Mouse (Mus musculus): Measurements from ENCODE around the gene Fcgr3. TPM values are rescaled to one million over a fixed set of nuclear protein-coding genes. Genes with fewer than 3 reads are reported as not detected.
A peak's percentile ranks its signal among the peaks of the same experiment; 100 is the strongest.

Gene Fcgr3
- polyA plus RNA-seq, 2 experiments: 14.6 to 24.6 TPM

DNA sequence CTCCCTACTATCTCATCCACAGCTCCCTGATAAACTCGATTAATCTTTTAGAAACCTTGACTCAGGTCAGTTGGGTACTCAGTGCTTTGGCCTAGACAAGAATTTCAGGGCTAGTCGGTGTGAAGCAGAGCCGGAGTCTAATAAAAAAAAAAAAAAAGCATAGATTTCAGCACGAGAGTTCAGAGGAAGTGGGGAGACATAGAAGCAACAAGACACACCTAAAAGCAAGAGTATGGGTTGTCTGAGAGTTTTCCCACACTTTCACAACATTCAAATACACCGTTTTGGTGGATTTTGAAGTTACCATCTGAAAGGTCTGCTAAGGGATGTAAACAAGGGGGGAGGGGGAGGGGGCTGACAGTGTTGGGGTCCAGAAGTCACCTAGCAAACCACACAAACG is 59.7 kb downstream of the Fcgr3 start:
- H3K27me3 ChIP-seq (ENCODE audit: control insufficient read depth, insufficient read depth, low read length): no peaks in the 10 kb centered on the region
- DNase-seq (ENCODE audit: low read depth in 3 of 3, low spot score in 3 of 3): no peak

More for the DNA sequence above, 59.7 kb downstream of the Fcgr3 start:
- H3K27ac ChIP-seq: no peak overlapping the region
- H3K9me3 ChIP-seq (ENCODE audit: control insufficient read depth, low read length): no peaks in the 10 kb centered on the region; the same call in 1 of the 2 replicates
- ATAC-seq (ENCODE audit: insufficient read depth): no peak
- WGBS (ENCODE audit: insufficient replicate concordance): 44% methylated on average over 6 of the region's 6 CpGs
- H3K4me1 ChIP-seq (replicated peaks; ENCODE audit: control insufficient read depth in 2 of 2, insufficient read depth in 2 of 2, low read length in 1 of 2): no peaks in the 10 kb centered on the region
- H3K36me3 ChIP-seq (replicated peaks; ENCODE audit: control insufficient read depth, insufficient read depth, low read depth): no peaks in the 10 kb centered on the region
- no peak for TF ChIP-seq EP300 (IDR thresholded peaks at IDR 0.05; ENCODE audit: low read depth)
- TF ChIP-seq CTCF (IDR thresholded peaks at IDR 0.05; ENCODE audit: low read depth): no peak
- no peak overlapping the region for H3K9ac ChIP-seq (replicated peaks)
- H3K4me2 ChIP-seq (ENCODE audit: low read depth): no peak overlapping the region
- H3K4me3 ChIP-seq (ENCODE audit: insufficient read depth in 1 of 2, low read depth in 2 of 2, low read length in 2 of 2): no peak overlapping the region

Small RNAs within 50 kb of the gene (microRNA-seq; reads per million reads assigned to microRNA genes)
- not detected for gene Gm27552
- not detected for gene Gm27844
- gene Mir6546: 18.2 reads per million, percentile 27 among the genes with 10 or more reads in this experiment

Other genes with a start within 250 kb of the Fcgr3 start
- 3.7 and 4.8 TPM in 2 replicates for gene Atf6, start 197.2 kb downstream of the Fcgr3 start, polyA plus RNA-seq (2012; rRNA removed)
- 6.6 and 8.2 TPM in 2 replicates for gene Atf6, start 197.2 kb downstream of the Fcgr3 start, polyA plus RNA-seq (2014; fragmentation: Nextera tagmentation; extraction: Ambion mirVana)
- gene Gm26620, start 179.9 kb downstream of the Fcgr3 start, polyA plus RNA-seq (2012; rRNA removed): 0.26 and 0.54 TPM in 2 replicates
- 0.38 and 0.47 TPM in 2 replicates for gene Gm26620, start 179.9 kb downstream of the Fcgr3 start, polyA plus RNA-seq (2014; fragmentation: Nextera tagmentation; extraction: Ambion mirVana)
- gene Dusp12, start 179.4 kb downstream of the Fcgr3 start, polyA plus RNA-seq (2012; rRNA removed): 9.5 and 13.6 TPM in 2 replicates
- gene Dusp12, start 179.4 kb downstream of the Fcgr3 start, polyA plus RNA-seq (2014; fragmentation: Nextera tagmentation; extraction: Ambion mirVana): 19.1 and 20.4 TPM in 2 replicates
- gene Fcrlb, start 152.0 kb downstream of the Fcgr3 start, polyA plus RNA-seq (2012; rRNA removed): 0.03 and 0.05 TPM in 2 replicates
- gene Fcrlb, start 152.0 kb downstream of the Fcgr3 start, polyA plus RNA-seq (2014; fragmentation: Nextera tagmentation; extraction: Ambion mirVana): not detected in 2 replicates
- gene Fcrla, start 137.4 kb downstream of the Fcgr3 start, polyA plus RNA-seq (2012; rRNA removed): 0.35 and 0.51 TPM in 2 replicates
- 0.37 and 0.56 TPM in 2 replicates for gene Fcrla, start 137.4 kb downstream of the Fcgr3 start, polyA plus RNA-seq (2014; fragmentation: Nextera tagmentation; extraction: Ambion mirVana)
- gene Fcgr2b, start 88.4 kb downstream of the Fcgr3 start, polyA plus RNA-seq (2012; rRNA removed): 2.2 and 3.3 TPM in 2 replicates
- gene Fcgr2b, start 88.4 kb downstream of the Fcgr3 start, polyA plus RNA-seq (2014; fragmentation: Nextera tagmentation; extraction: Ambion mirVana): 2.4 and 3.4 TPM in 2 replicates
- 1.9 and 2.6 TPM in 2 replicates for gene Fcgr4, start 46.0 kb downstream of the Fcgr3 start, polyA plus RNA-seq (2012; rRNA removed)
- 1.7 and 2.0 TPM in 2 replicates for gene Fcgr4, start 46.0 kb downstream of the Fcgr3 start, polyA plus RNA-seq (2014; fragmentation: Nextera tagmentation; extraction: Ambion mirVana)
- 1.8 and 2.2 TPM in 2 replicates for gene Cfap126, start 49.0 kb upstream of the Fcgr3 start, polyA plus RNA-seq (2012; rRNA removed)
- gene Cfap126, start 49.0 kb upstream of the Fcgr3 start, polyA plus RNA-seq (2014; fragmentation: Nextera tagmentation; extraction: Ambion mirVana): 1.9 and 2.6 TPM in 2 replicates
- gene Sdhc, start 85.7 kb upstream of the Fcgr3 start, polyA plus RNA-seq (2012; rRNA removed): 103 and 111 TPM in 2 replicates
- 147 and 165 TPM in 2 replicates for gene Sdhc, start 85.7 kb upstream of the Fcgr3 start, polyA plus RNA-seq (2014; fragmentation: Nextera tagmentation; extraction: Ambion mirVana)
- gene Mpz, start 85.8 kb upstream of the Fcgr3 start, polyA plus RNA-seq (2012; rRNA removed): 0.04 and 0.25 TPM in 2 replicates
- gene Mpz, start 85.8 kb upstream of the Fcgr3 start, polyA plus RNA-seq (2014; fragmentation: Nextera tagmentation; extraction: Ambion mirVana): 0.14 TPM in 1 of 2 replicates, not detected in the other
- 0.94 and 1.0 TPM in 2 replicates for gene Pcp4l1, start 131.3 kb upstream of the Fcgr3 start, polyA plus RNA-seq (2012; rRNA removed)
- gene Pcp4l1, start 131.3 kb upstream of the Fcgr3 start, polyA plus RNA-seq (2014; fragmentation: Nextera tagmentation; extraction: Ambion mirVana): 1.2 and 1.3 TPM in 2 replicates
- gene Nr1i3, start 149.0 kb upstream of the Fcgr3 start, polyA plus RNA-seq (2012; rRNA removed): 1.0 TPM in 2 replicates
- gene Nr1i3, start 149.0 kb upstream of the Fcgr3 start, polyA plus RNA-seq (2014; fragmentation: Nextera tagmentation; extraction: Ambion mirVana): 0.62 and 0.88 TPM in 2 replicates
- 9.4 and 11.0 TPM in 2 replicates for gene Tomm40l, start 157.6 kb upstream of the Fcgr3 start, polyA plus RNA-seq (2012; rRNA removed)
- 16.0 and 17.5 TPM in 2 replicates for gene Tomm40l, start 157.6 kb upstream of the Fcgr3 start, polyA plus RNA-seq (2014; fragmentation: Nextera tagmentation; extraction: Ambion mirVana)
- 2,859 and 3,167 TPM in 2 replicates for gene Apoa2, start 160.1 kb upstream of the Fcgr3 start, polyA plus RNA-seq (2012; rRNA removed)
- gene Apoa2, start 160.1 kb upstream of the Fcgr3 start, polyA plus RNA-seq (2014; fragmentation: Nextera tagmentation; extraction: Ambion mirVana): 5,173 and 5,415 TPM in 2 replicates
- gene Fcer1g, start 169.4 kb upstream of the Fcgr3 start, polyA plus RNA-seq (2012; rRNA removed): 50.1 and 74.3 TPM in 2 replicates
- 87.8 and 104 TPM in 2 replicates for gene Fcer1g, start 169.4 kb upstream of the Fcgr3 start, polyA plus RNA-seq (2014; fragmentation: Nextera tagmentation; extraction: Ambion mirVana)
- gene Adamts4, start 185.5 kb upstream of the Fcgr3 start, polyA plus RNA-seq (2012; rRNA removed): 0.11 and 0.17 TPM in 2 replicates
- gene Adamts4, start 185.5 kb upstream of the Fcgr3 start, polyA plus RNA-seq (2014; fragmentation: Nextera tagmentation; extraction: Ambion mirVana): 0.13 and 0.25 TPM in 2 replicates
- 53.6 and 72.4 TPM in 2 replicates for gene Ndufs2, start 186.5 kb upstream of the Fcgr3 start, polyA plus RNA-seq (2012; rRNA removed)
- gene Ndufs2, start 186.5 kb upstream of the Fcgr3 start, polyA plus RNA-seq (2014; fragmentation: Nextera tagmentation; extraction: Ambion mirVana): 136 TPM in 2 replicates
- gene B4galt3, start 205.4 kb upstream of the Fcgr3 start, polyA plus RNA-seq (2012; rRNA removed): 14.5 and 14.7 TPM in 2 replicates
- 12.7 and 17.3 TPM in 2 replicates for gene B4galt3, start 205.4 kb upstream of the Fcgr3 start, polyA plus RNA-seq (2014; fragmentation: Nextera tagmentation; extraction: Ambion mirVana)
- 161 and 178 TPM in 2 replicates for gene Ppox, start 216.3 kb upstream of the Fcgr3 start, polyA plus RNA-seq (2012; rRNA removed)
- 170 and 191 TPM in 2 replicates for gene Ppox, start 216.3 kb upstream of the Fcgr3 start, polyA plus RNA-seq (2014; fragmentation: Nextera tagmentation; extraction: Ambion mirVana)
- 17.1 and 18.0 TPM in 2 replicates for gene Usp21, start 223.1 kb upstream of the Fcgr3 start, polyA plus RNA-seq (2012; rRNA removed)
- gene Usp21, start 223.1 kb upstream of the Fcgr3 start, polyA plus RNA-seq (2014; fragmentation: Nextera tagmentation; extraction: Ambion mirVana): 17.4 and 21.6 TPM in 2 replicates
- 14.5 and 23.3 TPM in 2 replicates for gene Ufc1, start 230.1 kb upstream of the Fcgr3 start, polyA plus RNA-seq (2012; rRNA removed)
- 45.8 and 51.6 TPM in 2 replicates for gene Ufc1, start 230.1 kb upstream of the Fcgr3 start, polyA plus RNA-seq (2014; fragmentation: Nextera tagmentation; extraction: Ambion mirVana)